Mouse (Mus musculus) liver, embryonic 11.5 days (tissue): ENCODE results near the gene H2-Ke6. TPM values are rescaled to one million over a fixed set of nuclear protein-coding genes. Genes with fewer than 3 reads are reported as not detected.

Experiments used
- ATAC-seq: fragments of 200-750 bp; cut with Nextera tagmentation; replicated peaks from 2 replicates; pipeline ENCODE4 v1.8.0; 2017; ENCODE audit warnings: moderate number of reproducible peaks, mild to moderate bottlenecking, moderate TSS enrichment, moderate library complexity; ENCODE audit not compliant: low FRiP score
- DNase-seq: peaks from one replicate; pipeline ENCODE4 v3.0.0-alpha.2; 2017; ENCODE audit warnings: low spot score
- H3K27ac ChIP-seq: fragments of 300-500 bp; sonication (generic); 2 replicates; pipeline ENCODE4 v1.5.1; 2014; ENCODE audit warnings: mild to moderate bottlenecking, low read depth, low read length, control low read depth
- H3K27me3 ChIP-seq: fragments of 300-500 bp; sonication (generic); replicated peaks from 2 replicates; pipeline ENCODE4 v1.6.1; 2014; ENCODE audit warnings: low read length, mixed read lengths; ENCODE audit not compliant: control insufficient read depth, insufficient read depth
- H3K36me3 ChIP-seq: fragments of 300-500 bp; sonication (generic); 2 replicates; pipeline ENCODE4 v1.6.1; 2014; ENCODE audit warnings: mild to moderate bottlenecking, low read length, moderate library complexity, mixed read lengths; ENCODE audit not compliant: control insufficient read depth, insufficient read depth
- H3K4me1 ChIP-seq: fragments of 300-500 bp; sonication (generic); replicated peaks from 2 replicates; pipeline ENCODE4 v1.6.1; 2014; ENCODE audit warnings: low read length, mixed read lengths; ENCODE audit not compliant: control insufficient read depth, insufficient read depth
- H3K4me2 ChIP-seq: fragments of 300-500 bp; sonication (generic); 2 replicates; pipeline ENCODE4 v1.6.1; 2014; ENCODE audit warnings: mild to moderate bottlenecking, control low read depth, moderate library complexity
- H3K4me3 ChIP-seq: fragments of 300-500 bp; sonication (generic); 2 replicates; pipeline ENCODE4 v1.5.1; 2014; ENCODE audit warnings: low read depth, low read length, control low read depth
- H3K9ac ChIP-seq: fragments of 300-500 bp; sonication (generic); 2 replicates; pipeline ENCODE4 v1.6.1; 2014; ENCODE audit warnings: low read depth, low read length, control low read depth
- H3K9me3 ChIP-seq: fragments of 300-500 bp; sonication (generic); 2 replicates; pipeline ENCODE4 v1.6.1; 2016; ENCODE audit warnings: low read length, inconsistent platforms, mixed read lengths; ENCODE audit not compliant: control insufficient read depth
- WGBS: fragments of 180-500 bp; shearing (Covaris S2); extraction: QIAGEN DNeasy Blood & Tissue Kit; methylation state at CpG from one replicate; pipeline ENCODE4 v1.1.7; 2014; 5-methylcytosine and 5-hydroxymethylcytosine counted together
- polyA plus RNA-seq: library from polyadenylated mRNA; unstranded; fragments of >200 nt; fragmentation: Nextera tagmentation; extraction: Ambion mirVana; gene quantifications from 2 replicates; pipeline ENCODE4 v1.2.1, GENCODE M21; 2014

Gene H2-Ke6
- polyA plus RNA-seq, 1 experiment from 2014 or later, result 45.1 TPM

- Histone ChIP-seq H3K4me2 (peak overlapping the region; percentile 76), H3K9ac (peak overlapping the region; percentile 64), H3K4me3 (peak overlapping the region; percentile 80), H3K27me3 (no peaks in the 10 kb centered on the region), H3K9me3 (0 out of 2 replicates have a peak, but pooled peaks cover 3% of the 10 kb centered on the region), H3K36me3 (peaks cover 27% of the 10 kb centered on the region), H3K4me1 (peaks cover 52% of the 10 kb centered on the region), H3K27ac (peak overlapping the region; percentile 53)
- no peak for ATAC-seq
- no peak for DNase-seq
- 14% methylated on average over 36 of the region's 36 CpGs for WGBS
These were observed 774 bp downstream of the H2-Ke6 start for GRCm38 (mm10) chr17:34026917-34027655.

GRCm38 (mm10) chr17:34026221-34026620 is 1.6 kb downstream of the H2-Ke6 start:
- H3K4me1 ChIP-seq, result peaks cover 52% of the 10 kb centered on the region
- no peak overlapping the region for H3K9ac ChIP-seq
- H3K4me3 ChIP-seq, result peak overlapping the region; percentile 88; the same call in 1 of the 2 replicates
- H3K9me3 ChIP-seq, result 0 out of 2 replicates have a peak, but pooled peaks cover 3% of the 10 kb centered on the region
- no peak overlapping the region for H3K27ac ChIP-seq
- H3K4me2 ChIP-seq, result peak overlapping the region; percentile 97
- 35% methylated on average over 2 of the region's 2 CpGs for WGBS
- H3K27me3 ChIP-seq, result no peaks in the 10 kb centered on the region
- DNase-seq (no peak), ATAC-seq (no peak)
- peaks cover 31% of the 10 kb centered on the region for H3K36me3 ChIP-seq

DNA sequence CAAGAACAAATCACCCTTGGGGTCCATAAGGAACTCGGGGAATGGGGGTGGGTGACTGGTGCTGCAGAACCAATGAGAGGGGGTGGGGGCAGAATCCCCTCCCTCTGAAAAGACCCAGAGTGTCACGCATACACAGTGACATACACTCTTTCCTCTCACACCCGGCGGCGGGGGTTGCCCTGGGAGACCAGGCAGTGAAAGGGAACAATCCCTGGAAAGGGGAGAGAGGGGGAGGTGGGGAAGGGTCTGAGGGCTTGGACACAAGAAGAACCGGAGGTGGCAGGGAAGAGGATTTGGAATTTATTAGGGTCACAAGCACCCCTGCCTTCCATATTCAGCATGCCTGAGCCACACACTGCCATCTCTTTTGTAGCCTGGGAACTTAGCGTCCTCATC is 2.1 kb downstream of the H2-Ke6 start:
- H3K4me1 ChIP-seq, result peaks cover 51% of the 10 kb centered on the region

DNA sequence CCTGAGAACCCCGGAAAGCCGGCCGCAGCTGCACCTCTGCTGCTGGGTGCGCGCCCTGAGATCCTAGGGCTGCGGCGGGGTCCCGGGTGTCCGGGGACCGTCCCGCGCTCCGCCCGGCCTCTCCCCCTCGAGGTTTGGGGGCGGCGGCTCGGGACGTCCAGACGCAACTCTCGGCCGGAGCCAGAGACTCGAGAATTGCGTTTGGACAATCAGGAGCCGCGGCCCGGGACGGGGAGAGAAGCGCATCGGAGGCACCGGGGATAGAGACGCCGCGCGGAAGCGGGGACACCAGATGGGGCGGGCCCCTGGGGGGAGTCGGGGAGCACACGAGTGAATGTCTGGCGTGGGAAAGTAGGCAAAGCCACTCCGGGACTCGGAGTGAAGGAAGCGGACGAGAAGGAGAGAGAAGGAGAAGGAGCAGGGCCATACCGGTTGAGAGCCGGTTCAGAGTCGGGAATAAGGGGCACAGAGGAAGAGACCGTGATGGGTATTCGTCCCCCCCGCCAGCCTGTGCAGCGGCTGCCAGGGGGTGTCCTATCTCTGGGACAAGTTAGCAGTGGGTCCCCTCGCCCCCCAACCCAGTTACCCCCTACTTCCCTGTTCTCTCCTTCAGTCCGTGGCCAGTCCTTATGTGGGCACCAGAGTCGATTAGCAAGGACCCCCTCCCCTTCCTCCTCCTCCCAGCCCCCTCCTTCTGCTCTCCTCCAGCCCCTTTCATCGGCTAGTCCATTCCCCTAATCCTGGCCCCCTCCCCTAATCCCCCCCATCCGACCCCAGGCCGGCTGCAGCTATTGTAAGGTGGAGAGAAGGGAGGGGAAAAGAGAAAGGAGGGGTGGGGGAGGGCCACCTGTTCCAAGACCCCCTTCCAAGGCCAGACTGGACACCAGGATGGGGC is 2.8 kb downstream of the H2-Ke6 start:
- peak overlapping the region; percentile 97 for H3K4me2 ChIP-seq
- 1% methylated on average over 57 of the region's 57 CpGs for WGBS
- peak overlapping the region; percentile 88 for H3K4me3 ChIP-seq
- peaks cover 6% of the 10 kb centered on the region; the same call in 1 of the 2 replicates for H3K9me3 ChIP-seq
- H3K4me1 ChIP-seq, result peaks cover 45% of the 10 kb centered on the region
- peaks cover 34% of the 10 kb centered on the region for H3K36me3 ChIP-seq
- DNase-seq (no peak), ATAC-seq (peak; percentile 22)
- no peaks in the 10 kb centered on the region for H3K27me3 ChIP-seq
- H3K9ac ChIP-seq, result peak overlapping the region; percentile 93
- peak overlapping the region; percentile 90 for H3K27ac ChIP-seq

More for the DNA sequence above, 2.1 kb downstream of the H2-Ke6 start:
- no peak for ATAC-seq
- H3K27me3 ChIP-seq, result no peaks in the 10 kb centered on the region
- 25% methylated on average over 7 of the region's 7 CpGs for WGBS
- H3K27ac ChIP-seq, result no peak overlapping the region
- peak overlapping the region; percentile 93 for H3K9ac ChIP-seq
- H3K36me3 ChIP-seq, result peaks cover 36% of the 10 kb centered on the region
- peak overlapping the region; percentile 97 for H3K4me2 ChIP-seq
- peaks cover 4% of the 10 kb centered on the region; the same call in 1 of the 2 replicates for H3K9me3 ChIP-seq
- DNase-seq, result no peak
- H3K4me3 ChIP-seq, result peak overlapping the region; percentile 88

DNA sequence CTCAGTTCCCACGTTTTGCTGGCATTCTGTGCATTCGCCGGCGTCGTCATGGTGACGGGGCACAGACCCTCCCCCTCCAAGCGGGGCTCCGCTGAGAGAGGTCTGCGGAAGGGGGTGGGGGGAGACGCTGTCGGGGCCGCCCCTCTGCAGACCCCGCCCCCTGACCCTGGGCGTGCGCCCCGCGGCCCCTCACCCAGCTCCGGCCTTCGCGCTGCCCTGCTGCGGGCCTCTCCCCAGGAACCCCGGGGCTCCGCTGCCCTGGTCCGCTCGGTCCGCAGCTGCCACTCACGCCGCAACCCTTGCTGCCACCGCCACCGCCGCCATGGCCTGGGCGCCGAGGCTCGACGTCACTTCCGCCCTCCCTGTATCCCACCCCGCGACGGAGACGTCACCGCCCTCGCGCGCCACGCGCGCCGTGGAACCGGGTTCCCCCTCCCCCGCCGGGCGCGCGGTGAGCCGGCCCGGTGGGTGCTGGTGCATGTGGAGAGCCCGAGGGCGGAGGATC is 3.5 kb downstream of the H2-Ke6 start, which contains the start of gene Ring1:
Gene Ring1, minus strand, starts transcription at position 364 of the 505 bp plus-strand sequence.
- Histone ChIP-seq H3K9ac (peak within 1 kb of the TSS; percentile 93), H3K27me3 (no peaks in the 10 kb centered on the region), H3K36me3 (peaks cover 31% of the 10 kb centered on the region), H3K9me3 (peaks cover 10% of the 10 kb centered on the region; the same call in 1 of the 2 replicates), H3K4me2 (peak within 1 kb of the TSS; percentile 97), H3K4me1 (peaks cover 37% of the 10 kb centered on the region), H3K4me3 (peak within 1 kb of the TSS; percentile 88), H3K27ac (peak within 1 kb of the TSS; percentile 90)
- under 1% methylated on average over 57 of the region's 58 CpGs for WGBS
- DNase-seq, result peak; percentile 89
- ATAC-seq, result peak; percentile 56

GRCm38 (mm10) chr17:34023678-34024077 is 4.2 kb downstream of the H2-Ke6 start:
- Histone ChIP-seq H3K9me3 (peaks cover 15% of the 10 kb centered on the region; the same call in 1 of the 2 replicates), H3K27ac (no peak overlapping the region), H3K4me1 (peaks cover 30% of the 10 kb centered on the region), H3K4me3 (peak overlapping the region; percentile 88), H3K9ac (peak overlapping the region; percentile 93), H3K36me3 (peaks cover 24% of the 10 kb centered on the region), H3K4me2 (peak overlapping the region; percentile 97), H3K27me3 (no peaks in the 10 kb centered on the region)
- WGBS, result 68% methylated on average over 9 of the region's 9 CpGs
- no peak for ATAC-seq
- DNase-seq, result no peak

- 96% methylated on average over 20 of the region's 20 CpGs for WGBS
- no peak overlapping the region for H3K4me3 ChIP-seq
- H3K27me3 ChIP-seq, result no peaks in the 10 kb centered on the region
- H3K9me3 ChIP-seq, result peaks cover 15% of the 10 kb centered on the region; the same call in 1 of the 2 replicates
- H3K27ac ChIP-seq, result no peak overlapping the region
- no peak overlapping the region for H3K4me2 ChIP-seq
- DNase-seq, result no peak
- peaks cover 19% of the 10 kb centered on the region for H3K36me3 ChIP-seq
- H3K4me1 ChIP-seq, result peaks cover 23% of the 10 kb centered on the region
- H3K9ac ChIP-seq, result no peak overlapping the region
- no peak for ATAC-seq
These were observed 4.9 kb downstream of the H2-Ke6 start for GRCm38 (mm10) chr17:34022987-34023386.

DNA sequence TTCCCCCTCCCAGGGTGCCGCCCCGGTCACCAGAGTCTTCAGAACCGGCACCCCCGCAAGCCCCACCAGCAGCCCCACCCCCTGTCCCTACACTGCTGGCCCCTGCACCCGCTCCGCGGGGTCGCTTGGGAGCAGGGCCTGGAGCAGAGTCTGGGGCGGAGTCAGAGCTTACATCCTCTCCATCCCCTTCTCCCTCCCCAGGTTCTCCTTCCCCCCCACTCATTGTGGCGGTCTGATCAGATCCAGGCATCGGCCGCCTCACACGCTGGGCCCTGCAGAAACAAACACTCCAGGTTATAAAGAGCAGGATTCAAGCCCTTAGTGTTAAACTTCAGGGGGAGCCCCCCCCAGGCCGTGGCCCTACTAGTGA is 5.5 kb downstream of the H2-Ke6 start:
- H3K4me3 ChIP-seq, result no peak overlapping the region
- DNase-seq, result no peak

More for the DNA sequence above, 5.5 kb downstream of the H2-Ke6 start:
- WGBS, result 89% methylated on average over 14 of the region's 14 CpGs
- Histone ChIP-seq H3K4me2 (no peak overlapping the region), H3K9me3 (peaks cover 15% of the 10 kb centered on the region; the same call in 1 of the 2 replicates), H3K27me3 (no peaks in the 10 kb centered on the region), H3K27ac (no peak overlapping the region), H3K36me3 (peaks cover 19% of the 10 kb centered on the region), H3K4me1 (peaks cover 22% of the 10 kb centered on the region), H3K9ac (no peak overlapping the region)
- ATAC-seq, result no peak
